Mouse (Mus musculus): ENCODE measurements at regions not wholly inside any gene's neighbourhood (a gene's known extent, or its start where the extent isn't known, plus 50 kb on each side); places are given as distances from the start of the nearest gene placed in this dataset.

GRCm38 (mm10) chr17:49149896-49150295 lies 217.7 kb downstream of the Lrfn2 start:
- no peaks in the 10 kb centered on the region for H3K27me3 ChIP-seq
- H3K9me3 ChIP-seq (replicated peaks) = no peaks in the 10 kb centered on the region
- no peak overlapping the region for H3K27ac ChIP-seq
- H3K36me3 ChIP-seq = no peaks in the 10 kb centered on the region
- no peak overlapping the region for H3K4me3 ChIP-seq
- H3K4me2 ChIP-seq (replicated peaks) = no peak overlapping the region
- no peak overlapping the region for H3K9ac ChIP-seq
- WGBS = 89% methylated on average over 4 of the region's 4 CpGs
- H3K4me1 ChIP-seq = no peaks in the 10 kb centered on the region
- no peak for ATAC-seq (ENCODE audit: low FRiP score)

- no peaks in the 10 kb centered on the region for H3K27me3 ChIP-seq
- H3K4me2 ChIP-seq (replicated peaks) = no peak overlapping the region
- H3K9ac ChIP-seq = no peak overlapping the region
- H3K27ac ChIP-seq = no peak overlapping the region
- ATAC-seq (ENCODE audit: low FRiP score) = no peak
- H3K9me3 ChIP-seq (replicated peaks) = no peaks in the 10 kb centered on the region
- no peaks in the 10 kb centered on the region for H3K4me1 ChIP-seq
- no peak overlapping the region for H3K4me3 ChIP-seq
- no peaks in the 10 kb centered on the region for H3K36me3 ChIP-seq
- WGBS = 79% methylated on average over 3 of the region's 3 CpGs
Measured at GRCm38 (mm10) chr17:49150971-49151422, 218.8 kb downstream of the Lrfn2 start.

- ATAC-seq (ENCODE audit: low FRiP score) = no peak
- 80% methylated on average over 9 of the region's 9 CpGs for WGBS
- no peaks in the 10 kb centered on the region for H3K9me3 ChIP-seq (replicated peaks)
- H3K9ac ChIP-seq = no peak overlapping the region
- H3K4me3 ChIP-seq = no peak overlapping the region
- no peaks in the 10 kb centered on the region for H3K4me1 ChIP-seq
- no peak overlapping the region for H3K4me2 ChIP-seq (replicated peaks)
- H3K27me3 ChIP-seq = no peaks in the 10 kb centered on the region
- no peaks in the 10 kb centered on the region for H3K36me3 ChIP-seq
- no peak overlapping the region for H3K27ac ChIP-seq
Measured at GRCm38 (mm10) chr17:49153994-49154393, 221.8 kb downstream of the Lrfn2 start.

GRCm38 (mm10) chr17:49155001-49155515 lies 222.9 kb downstream of the Lrfn2 start:
- ATAC-seq (ENCODE audit: low FRiP score) = no peak
- H3K4me1 ChIP-seq = no peaks in the 10 kb centered on the region
- no peak overlapping the region for H3K4me2 ChIP-seq (replicated peaks)
- no peak overlapping the region for H3K27ac ChIP-seq
- H3K4me3 ChIP-seq = no peak overlapping the region
- H3K9ac ChIP-seq = no peak overlapping the region
- WGBS = 80% methylated on average over 9 of the region's 9 CpGs
- H3K27me3 ChIP-seq = no peaks in the 10 kb centered on the region
- H3K36me3 ChIP-seq = no peaks in the 10 kb centered on the region
- no peaks in the 10 kb centered on the region for H3K9me3 ChIP-seq (replicated peaks)

- no peaks in the 10 kb centered on the region for H3K36me3 ChIP-seq
- H3K27me3 ChIP-seq = no peaks in the 10 kb centered on the region
- H3K9ac ChIP-seq = no peak overlapping the region
- no peak overlapping the region for H3K4me3 ChIP-seq
- H3K4me1 ChIP-seq = no peaks in the 10 kb centered on the region
- 83% methylated on average over 2 of the region's 2 CpGs for WGBS
- no peak overlapping the region for H3K4me2 ChIP-seq (replicated peaks)
- ATAC-seq (ENCODE audit: low FRiP score) = no peak
- no peak overlapping the region for H3K27ac ChIP-seq
- no peaks in the 10 kb centered on the region for H3K9me3 ChIP-seq (replicated peaks)
Measured at GRCm38 (mm10) chr17:49157586-49157985, 225.4 kb downstream of the Lrfn2 start.

GRCm38 (mm10) chr17:49171252-49172047 lies 239.3 kb downstream of the Lrfn2 start:
- peak overlapping the region; percentile 32 for H3K4me3 ChIP-seq
- H3K9ac ChIP-seq = peak overlapping the region; percentile 50
- peak overlapping the region; percentile 66 for H3K4me2 ChIP-seq (replicated peaks)
- ATAC-seq (ENCODE audit: low FRiP score) = no peak
- H3K27ac ChIP-seq = no peak overlapping the region
- H3K4me1 ChIP-seq = peaks cover 14% of the 10 kb centered on the region
- 5% methylated on average over 20 of the region's 20 CpGs for WGBS
- H3K9me3 ChIP-seq (replicated peaks) = no peaks in the 10 kb centered on the region
- no peaks in the 10 kb centered on the region for H3K36me3 ChIP-seq
- peaks cover 25% of the 10 kb centered on the region for H3K27me3 ChIP-seq

- ATAC-seq (ENCODE audit: low FRiP score) = peak; percentile 52
- peak overlapping the region; percentile 66 for H3K4me2 ChIP-seq (replicated peaks)
- peak overlapping the region; percentile 32 for H3K4me3 ChIP-seq
- H3K36me3 ChIP-seq = no peaks in the 10 kb centered on the region
- 9% methylated on average over 15 of the region's 15 CpGs for WGBS
- H3K27me3 ChIP-seq = peaks cover 25% of the 10 kb centered on the region
- no peaks in the 10 kb centered on the region for H3K9me3 ChIP-seq (replicated peaks)
- peak overlapping the region; percentile 50 for H3K9ac ChIP-seq
- peaks cover 14% of the 10 kb centered on the region for H3K4me1 ChIP-seq
- no peak overlapping the region for H3K27ac ChIP-seq
Measured at GRCm38 (mm10) chr17:49172052-49172799, 240.0 kb downstream of the Lrfn2 start.

- H3K4me2 ChIP-seq (replicated peaks) = no peak overlapping the region
- H3K27ac ChIP-seq = no peak overlapping the region
- no peak overlapping the region for H3K9ac ChIP-seq
- H3K4me1 ChIP-seq = peaks cover 14% of the 10 kb centered on the region
- no peak overlapping the region for H3K4me3 ChIP-seq
- no peaks in the 10 kb centered on the region for H3K9me3 ChIP-seq (replicated peaks)
- peaks cover 25% of the 10 kb centered on the region for H3K27me3 ChIP-seq
- 55% methylated on average over 8 of the region's 8 CpGs for WGBS
- H3K36me3 ChIP-seq = no peaks in the 10 kb centered on the region
- ATAC-seq (ENCODE audit: low FRiP score) = peak; percentile 19; the same call in 1 of the 2 replicates
Measured at GRCm38 (mm10) chr17:49172800-49173150, 240.6 kb downstream of the Lrfn2 start.

GRCm38 (mm10) chr17:49177966-49178731 lies 246.0 kb downstream of the Lrfn2 start:
- Histone ChIP-seq H3K27ac (0 out of 2 replicates have a peak overlapping the region, but pooled peaks have one; percentile 4), H3K36me3 (no peaks in the 10 kb centered on the region), H3K4me3 (no peak overlapping the region), H3K27me3 (peaks cover 11% of the 10 kb centered on the region; the same call in 1 of the 2 replicates), H3K4me2 (replicated peaks) (no peak overlapping the region), H3K4me1 (peaks cover 8% of the 10 kb centered on the region; the same call in 1 of the 2 replicates), H3K9me3 (replicated peaks) (no peaks in the 10 kb centered on the region), H3K9ac (no peak overlapping the region)
- WGBS = 52% methylated on average over 6 of the region's 6 CpGs
- ATAC-seq (ENCODE audit: low FRiP score) = peak; percentile 35

- H3K36me3 ChIP-seq = no peaks in the 10 kb centered on the region
- H3K4me2 ChIP-seq (replicated peaks) = no peak overlapping the region
- ATAC-seq (ENCODE audit: low FRiP score) = no peak
- H3K9me3 ChIP-seq (replicated peaks) = no peaks in the 10 kb centered on the region
- H3K4me1 ChIP-seq = peaks cover 8% of the 10 kb centered on the region; the same call in 1 of the 2 replicates
- WGBS = 10% methylated on average over 4 of the region's 4 CpGs
- no peak overlapping the region for H3K9ac ChIP-seq
- H3K27ac ChIP-seq = no peak overlapping the region
- no peak overlapping the region for H3K4me3 ChIP-seq
- H3K27me3 ChIP-seq = 0 out of 2 replicates have a peak, but pooled peaks cover 3% of the 10 kb centered on the region
Measured at GRCm38 (mm10) chr17:49182485-49182884, 245.7 kb upstream of the Mocs1 start.

GRCm38 (mm10) chr17:49183917-49184316 lies 244.2 kb upstream of the Mocs1 start:
- WGBS = 75% methylated on average over 3 of the region's 3 CpGs
- Histone ChIP-seq H3K4me3 (no peak overlapping the region), H3K4me1 (0 out of 2 replicates have a peak, but pooled peaks cover 4% of the 10 kb centered on the region), H3K27ac (no peak overlapping the region), H3K9me3 (replicated peaks) (no peaks in the 10 kb centered on the region), H3K9ac (no peak overlapping the region), H3K4me2 (replicated peaks) (no peak overlapping the region), H3K36me3 (no peaks in the 10 kb centered on the region), H3K27me3 (no peaks in the 10 kb centered on the region)
- ATAC-seq (ENCODE audit: low FRiP score) = no peak
